Mouse (Mus musculus) activated CD4-positive, CD25-positive, alpha-beta regulatory T cell (primary cell): ENCODE results near the gene Rprd2. TPM values are rescaled to one million over a fixed set of nuclear protein-coding genes. Genes with fewer than 3 reads are reported as not detected.

Source experiments
- polyA plus RNA-seq, 2 experiments: library from polyadenylated mRNA; unstranded; fragments of 100-300 nt; shearing (Covaris generic); gene quantifications; one replicate each; pipeline ENCODE4 v1.2.1; 2017

Rprd2 gene
- polyA plus RNA-seq = 10 to 100 TPM; 29.6 to 34.0 TPM

DNA sequence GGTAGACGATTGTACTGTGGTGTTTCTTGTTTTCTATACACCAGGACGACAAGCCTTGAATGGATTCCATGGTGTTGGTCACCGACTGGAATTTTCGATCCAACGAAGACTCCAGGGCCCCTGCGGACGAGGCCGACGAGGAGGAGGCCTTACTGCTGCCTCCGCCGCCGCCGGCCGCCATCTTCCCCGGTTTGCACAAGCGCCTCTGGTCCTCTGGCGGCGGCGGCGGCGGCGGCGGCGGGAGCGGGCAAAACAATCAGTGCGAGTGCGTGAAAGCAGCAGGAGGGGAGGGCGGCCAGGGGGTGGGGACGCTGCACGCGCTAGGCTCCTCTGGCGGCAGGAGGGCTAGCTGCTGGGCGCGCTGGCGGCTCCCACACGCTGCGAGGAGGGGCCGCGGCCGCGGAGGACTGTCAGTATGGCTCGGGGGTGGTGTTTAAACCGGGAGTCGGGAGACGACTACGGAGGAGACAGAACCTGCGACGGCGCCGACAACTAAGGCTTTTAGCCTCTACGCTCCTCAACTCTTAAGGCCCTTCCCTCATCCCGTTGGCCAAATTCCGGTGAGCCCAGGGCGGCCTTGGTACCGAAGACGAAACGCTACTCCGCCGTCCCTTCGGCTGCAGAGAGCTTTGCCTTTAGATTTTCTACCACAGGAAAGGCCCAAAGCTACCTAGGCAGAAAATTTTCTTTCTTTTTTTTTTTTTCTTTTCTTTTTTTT lies at the start of gene Rprd2:
Gene Rprd2 (minus strand): TSS at position 293 of the 718 bp plus-strand sequence.

DNA sequence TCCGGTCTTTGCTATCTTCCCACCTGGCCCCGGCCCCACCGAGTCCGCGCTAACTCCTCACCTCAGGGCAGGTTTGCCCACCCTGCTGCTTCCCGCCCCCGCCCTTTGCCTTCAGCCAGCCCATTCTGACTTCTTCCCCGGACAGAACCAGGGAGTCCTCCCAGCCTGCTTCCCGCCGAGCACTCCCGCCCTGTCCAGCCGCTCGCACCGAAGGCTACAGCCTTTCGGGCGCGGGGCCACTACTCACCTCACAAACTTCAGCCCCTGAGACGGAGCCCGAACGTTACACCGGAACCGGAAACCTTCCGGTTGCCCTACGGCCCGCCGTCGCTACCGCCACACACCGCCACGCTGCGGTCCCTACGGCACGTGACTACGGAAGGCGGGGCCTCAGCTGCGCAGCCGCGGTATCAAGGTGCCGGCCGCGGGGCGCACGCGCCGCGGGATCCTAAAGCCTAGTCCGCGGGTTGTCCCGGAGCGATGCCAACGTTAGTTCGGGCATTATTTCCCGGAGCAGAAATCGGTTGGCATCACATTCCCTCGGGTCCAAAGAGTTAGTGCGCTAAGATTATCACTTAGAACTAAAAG lies 36.9 kb upstream of the Rprd2 start, which contains the start of gene Prpf3:
Gene Prpf3 (minus strand): TSS at position 384 of the 588 bp plus-strand sequence.

DNA sequence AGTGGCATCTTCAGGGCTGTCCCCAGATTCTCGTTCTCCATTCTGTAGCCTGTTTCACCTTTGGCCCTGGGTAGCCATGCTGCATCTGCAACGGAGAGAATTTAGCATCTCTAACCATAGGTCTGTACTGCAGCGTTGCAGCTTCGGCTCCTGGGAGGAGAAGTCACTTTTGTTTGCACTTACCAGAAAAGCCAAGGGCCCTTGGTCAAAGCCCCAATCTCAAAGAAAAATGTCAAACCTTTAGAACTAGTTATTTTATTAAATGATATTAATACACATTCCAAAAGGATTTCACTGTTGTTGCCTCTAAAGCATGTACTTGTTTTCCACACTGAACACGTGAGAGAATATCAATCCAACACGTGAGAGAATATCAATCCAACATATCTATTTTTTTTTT lies 58.6 kb downstream of the Rprd2 start, which contains the start of gene Tars2:
Gene Tars2 (minus strand): TSS at position 101 of the 400 bp plus-strand sequence.

DNA sequence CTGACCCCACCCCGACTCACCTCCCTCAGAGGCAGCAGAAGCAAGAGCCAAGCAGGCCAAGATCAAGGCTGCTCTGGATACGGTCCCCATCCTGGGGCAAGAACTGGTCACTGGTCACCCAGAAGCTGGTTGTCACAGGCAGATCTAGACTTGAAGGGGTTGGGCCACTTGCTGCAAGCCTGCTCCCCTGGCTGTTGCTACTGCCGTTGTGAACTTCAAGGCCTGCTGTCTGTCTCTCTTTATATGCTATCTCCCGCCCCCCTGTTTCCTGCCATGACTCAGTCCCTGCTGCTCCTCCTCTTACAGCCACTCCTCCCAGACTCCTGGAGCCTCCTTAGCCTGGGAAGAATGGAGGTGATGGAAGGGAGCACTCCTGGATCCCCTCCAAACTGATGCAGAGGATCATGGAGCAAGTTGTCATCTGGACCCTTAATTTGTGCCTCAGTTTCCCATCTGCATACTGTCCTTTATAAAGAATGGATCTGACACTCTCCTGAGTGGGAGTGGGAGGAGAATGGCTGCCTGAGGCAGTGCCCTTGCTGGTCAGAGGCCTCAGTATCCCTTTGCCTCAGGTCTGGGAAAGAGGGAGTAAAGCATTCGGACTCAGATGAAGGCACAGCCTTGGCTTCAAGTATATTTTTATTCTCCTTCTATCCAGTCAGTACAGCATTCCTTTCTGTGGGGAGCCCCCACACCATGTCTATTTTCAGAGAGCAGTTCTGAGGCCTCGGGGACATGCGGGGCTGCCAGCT lies 79.1 kb downstream of the Rprd2 start, which contains the start of gene Ecm1:
Gene Ecm1 (minus strand): TSS at position 217 of the 752 bp plus-strand sequence.

Other genes with a start within 250 kb of the Rprd2 start
- gene Golph3l, start 229.9 kb downstream of the Rprd2 start, polyA plus RNA-seq = 10 to 100 TPM; 30.7 to 32.6 TPM
- gene Ensa, start 193.9 kb downstream of the Rprd2 start, polyA plus RNA-seq = 10 to 100 TPM; 74.4 to 87.9 TPM
- 100 to 1,000 TPM; 526 to 541 TPM for gene Mcl1, start 160.1 kb downstream of the Rprd2 start, polyA plus RNA-seq
- gene Adamtsl4, start 130.9 kb downstream of the Rprd2 start, polyA plus RNA-seq = 10 to 100 TPM in 1 of 2 experiments, 1 to 10 TPM in 1; 6.2 to 11.5 TPM
- gene Ecm1, start 79.3 kb downstream of the Rprd2 start, polyA plus RNA-seq = 100 to 1,000 TPM; 228 to 314 TPM
- 10 to 100 TPM; 58.7 to 74.1 TPM for gene Tars2, start 58.7 kb downstream of the Rprd2 start, polyA plus RNA-seq
- 10 to 100 TPM; 49.5 to 50.7 TPM for gene Prpf3, start 37.0 kb upstream of the Rprd2 start, polyA plus RNA-seq
- 100 to 1,000 TPM; 208 to 254 TPM for gene Mrps21, start 52.7 kb upstream of the Rprd2 start, polyA plus RNA-seq
- 1 to 10 TPM; 3.9 to 6.4 TPM for gene Ciart, start 63.4 kb upstream of the Rprd2 start, polyA plus RNA-seq
- gene BC028528, start 73.1 kb upstream of the Rprd2 start, polyA plus RNA-seq = 1 to 10 TPM in 1 of 2 experiments, under 1 TPM in 1; 0.47 to 1.1 TPM
- gene Aph1a, start 75.1 kb upstream of the Rprd2 start, polyA plus RNA-seq = 10 to 100 TPM; 53.7 to 66.8 TPM
- under 1 TPM in 1 of 2 experiments, not detected in 1; 0.45 TPM for gene Car14, start 85.8 kb upstream of the Rprd2 start, polyA plus RNA-seq
- gene Anp32e, start 110.4 kb upstream of the Rprd2 start, polyA plus RNA-seq = 100 to 1,000 TPM; 188 to 300 TPM
- gene Plekho1, start 177.1 kb upstream of the Rprd2 start, polyA plus RNA-seq = 10 to 100 TPM in 1 of 2 experiments, 1 to 10 TPM in 1; 8.6 to 24.9 TPM
- gene Vps45, start 239.6 kb upstream of the Rprd2 start, polyA plus RNA-seq = 10 to 100 TPM; 24.6 to 40.2 TPM